Mouse (Mus musculus) erythroblast, embryonic 14.5 days (primary cell): ENCODE results near the gene Ift57.

ENCODE experiments used
- GATA1 ChIP-seq: IDR thresholded peaks from 2 replicates; pipeline ENCODE4 v1.6.1; 2012; ENCODE audit warnings: low read length, inconsistent platforms, mixed read lengths
- TAL1 ChIP-seq: IDR thresholded peaks from 3 replicates; pipeline ENCODE4 v1.6.1; 2012; ENCODE audit warnings: low read length, inconsistent platforms, mixed read lengths

DNA sequence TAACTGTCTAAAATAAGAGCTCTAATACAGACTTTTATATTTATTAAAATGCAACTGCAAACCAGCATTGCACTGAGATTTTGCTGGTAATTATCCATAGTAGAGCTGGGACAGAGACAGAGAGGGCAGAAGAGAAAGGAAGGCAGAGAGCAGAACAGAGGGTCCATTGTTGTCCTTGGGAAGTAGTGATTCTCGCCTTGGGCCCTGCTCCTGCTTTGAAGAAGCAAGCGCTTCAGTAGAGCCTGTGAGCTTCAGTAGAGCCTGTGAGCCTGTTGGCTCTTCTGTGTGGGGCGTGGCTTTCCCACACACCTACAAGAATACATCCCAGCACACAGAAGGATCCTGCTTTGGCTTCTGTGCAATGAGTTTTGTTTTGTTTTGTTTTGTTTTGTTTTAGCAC lies 54.3 kb downstream of the Ift57 start:
- TF ChIP-seq TAL1, result no peak
- no peak for TF ChIP-seq GATA1
